Mouse (Mus musculus) hindbrain, embryonic 14.5 days (tissue): ENCODE data around the gene Rbp4. TPM values are rescaled to one million over a fixed set of nuclear protein-coding genes. Genes with fewer than 3 reads are reported as not detected.

Source experiments
- ATAC-seq: fragments of 200-750 bp; cut with Nextera tagmentation; 2 replicates; pipeline ENCODE4 v1.8.0; 2017; ENCODE audit warnings: moderate number of reproducible peaks, mild to moderate bottlenecking, moderate TSS enrichment, moderate library complexity; ENCODE audit not compliant: low FRiP score
- DNase-seq: peaks from one replicate; pipeline ENCODE4 v3.0.0-alpha.2; 2015; ENCODE audit warnings: low spot score
- H3K27ac ChIP-seq: fragments of 300-500 bp; sonication (generic); 2 replicates; pipeline ENCODE4 v1.5.1; 2014; ENCODE audit warnings: mild to moderate bottlenecking, moderate library complexity
- H3K27me3 ChIP-seq: fragments of 300-500 bp; sonication (generic); 2 replicates; pipeline ENCODE4 v1.6.1; 2014; ENCODE audit warnings: mild to moderate bottlenecking, low read length, mixed read lengths; ENCODE audit not compliant: control insufficient read depth, insufficient read depth
- H3K36me3 ChIP-seq: fragments of 300-500 bp; sonication (generic); replicated peaks from 2 replicates; pipeline ENCODE4 v1.6.1; 2014; ENCODE audit not compliant: control insufficient read depth, insufficient read depth
- H3K4me1 ChIP-seq: fragments of 300-500 bp; sonication (generic); replicated peaks from 2 replicates; pipeline ENCODE4 v1.6.1; 2014; ENCODE audit warnings: antibody characterized with exemption, low read length, mixed read lengths; ENCODE audit not compliant: control insufficient read depth, insufficient read depth
- H3K4me2 ChIP-seq: fragments of 300-500 bp; sonication (generic); replicated peaks from 2 replicates; pipeline ENCODE4 v1.6.1; 2014; ENCODE audit warnings: mild to moderate bottlenecking, moderate library complexity
- H3K4me3 ChIP-seq: fragments of 300-500 bp; sonication (generic); replicated peaks from 2 replicates; pipeline ENCODE4 v1.5.1; 2014; ENCODE audit warnings: mild to moderate bottlenecking, low read length
- H3K9ac ChIP-seq: fragments of 300-500 bp; sonication (generic); 2 replicates; pipeline ENCODE4 v1.6.1; 2014
- H3K9me3 ChIP-seq: fragments of 300-500 bp; sonication (generic); 2 replicates; pipeline ENCODE4 v1.6.1; 2016; ENCODE audit warnings: low read length; ENCODE audit not compliant: control insufficient read depth
- WGBS: fragments of 180-500 bp; shearing (Covaris S2); extraction: QIAGEN DNeasy Blood & Tissue Kit; methylation state at CpG from one replicate; pipeline ENCODE4 v1.1.7; 2014; 5-methylcytosine and 5-hydroxymethylcytosine counted together
- polyA plus RNA-seq: library from polyadenylated mRNA; unstranded; fragments of >200 nt; fragmentation: Nextera tagmentation; extraction: Ambion mirVana; gene quantifications from 2 replicates; pipeline ENCODE4 v1.2.1, GENCODE M21; 2014

The Rbp4 gene
- polyA plus RNA-seq, 1 experiment from 2014 or later = 9.3 TPM

GRCm38 (mm10) chr19:38124401-38125218 is 471 bp downstream of the Rbp4 start:
- Histone ChIP-seq H3K27me3 (peaks cover 23% of the 10 kb centered on the region), H3K27ac (no peak overlapping the region), H3K4me2 (peak overlapping the region; percentile 74), H3K4me3 (peak overlapping the region; percentile 49), H3K4me1 (no peaks in the 10 kb centered on the region), H3K36me3 (no peaks in the 10 kb centered on the region), H3K9me3 (no peaks in the 10 kb centered on the region), H3K9ac (peak overlapping the region; percentile 51)
- DNase-seq (no peak), ATAC-seq (peak; percentile 75)
- 1% methylated on average over 74 of the region's 77 CpGs for WGBS

- WGBS = 30% methylated on average over 9 of the region's 9 CpGs
- Histone ChIP-seq H3K4me3 (peak overlapping the region; percentile 49), H3K4me1 (no peaks in the 10 kb centered on the region), H3K36me3 (no peaks in the 10 kb centered on the region), H3K27ac (no peak overlapping the region), H3K27me3 (peaks cover 23% of the 10 kb centered on the region), H3K4me2 (peak overlapping the region; percentile 74), H3K9me3 (no peaks in the 10 kb centered on the region), H3K9ac (no peak overlapping the region)
- DNase-seq = no peak
- no peak for ATAC-seq
Observed at GRCm38 (mm10) chr19:38123921-38124320, 1.2 kb downstream of the Rbp4 start.

- no peak overlapping the region for H3K27ac ChIP-seq
- 86% methylated on average over 5 of the region's 5 CpGs for WGBS
- no peaks in the 10 kb centered on the region for H3K36me3 ChIP-seq
- H3K9me3 ChIP-seq = no peaks in the 10 kb centered on the region
- no peak overlapping the region for H3K9ac ChIP-seq
- H3K4me1 ChIP-seq = no peaks in the 10 kb centered on the region
- H3K4me3 ChIP-seq = no peak overlapping the region
- peaks cover 16% of the 10 kb centered on the region for H3K27me3 ChIP-seq
- no peak overlapping the region for H3K4me2 ChIP-seq
- DNase-seq (no peak), ATAC-seq (no peak)
Observed at GRCm38 (mm10) chr19:38120123-38120760, 4.8 kb downstream of the Rbp4 start.

GRCm38 (mm10) chr19:38114834-38115491 is 10.1 kb downstream of the Rbp4 start:
- Histone ChIP-seq H3K4me1 (no peaks in the 10 kb centered on the region), H3K27ac (no peak overlapping the region), H3K9ac (no peak overlapping the region), H3K27me3 (no peaks in the 10 kb centered on the region), H3K36me3 (no peaks in the 10 kb centered on the region), H3K4me3 (no peak overlapping the region), H3K4me2 (no peak overlapping the region), H3K9me3 (no peaks in the 10 kb centered on the region)
- DNase-seq (no peak), ATAC-seq (no peak)
- WGBS = 89% methylated on average over 7 of the region's 7 CpGs

GRCm38 (mm10) chr19:38112575-38112974 is 12.5 kb downstream of the Rbp4 start:
- no peak overlapping the region for H3K4me3 ChIP-seq
- no peak for ATAC-seq
- WGBS = 51% methylated on average over 4 of the region's 4 CpGs
- no peak overlapping the region for H3K9ac ChIP-seq
- H3K9me3 ChIP-seq = no peaks in the 10 kb centered on the region
- H3K27ac ChIP-seq = no peak overlapping the region
- no peaks in the 10 kb centered on the region for H3K4me1 ChIP-seq
- H3K27me3 ChIP-seq = no peaks in the 10 kb centered on the region
- no peaks in the 10 kb centered on the region for H3K36me3 ChIP-seq
- no peak for DNase-seq
- no peak overlapping the region for H3K4me2 ChIP-seq

- 84% methylated on average over 8 of the region's 8 CpGs for WGBS
- no peaks in the 10 kb centered on the region for H3K9me3 ChIP-seq
- no peak overlapping the region for H3K4me3 ChIP-seq
- DNase-seq = no peak
- no peak for ATAC-seq
- H3K4me1 ChIP-seq = no peaks in the 10 kb centered on the region
- no peaks in the 10 kb centered on the region for H3K27me3 ChIP-seq
- no peaks in the 10 kb centered on the region for H3K36me3 ChIP-seq
- H3K27ac ChIP-seq = no peak overlapping the region
- H3K4me2 ChIP-seq = no peak overlapping the region
- no peak overlapping the region for H3K9ac ChIP-seq
Observed at GRCm38 (mm10) chr19:38111056-38111455, 14.0 kb downstream of the Rbp4 start.

GRCm38 (mm10) chr19:38109506-38110242 is 15.4 kb downstream of the Rbp4 start:
- no peaks in the 10 kb centered on the region for H3K9me3 ChIP-seq
- no peak for ATAC-seq
- no peaks in the 10 kb centered on the region for H3K27me3 ChIP-seq
- H3K36me3 ChIP-seq = no peaks in the 10 kb centered on the region
- 96% methylated on average over 15 of the region's 15 CpGs for WGBS
- H3K4me2 ChIP-seq = no peak overlapping the region
- no peak overlapping the region for H3K4me3 ChIP-seq
- no peak for DNase-seq
- H3K27ac ChIP-seq = no peak overlapping the region
- no peaks in the 10 kb centered on the region for H3K4me1 ChIP-seq
- no peak overlapping the region for H3K9ac ChIP-seq

GRCm38 (mm10) chr19:38107871-38108270 is 17.2 kb downstream of the Rbp4 start:
- ATAC-seq = no peak
- WGBS = 90% methylated on average over 4 of the region's 4 CpGs
- no peaks in the 10 kb centered on the region for H3K36me3 ChIP-seq

More at GRCm38 (mm10) chr19:38107871-38108270, 17.2 kb downstream of the Rbp4 start:
- H3K27ac ChIP-seq = no peak overlapping the region
- no peak overlapping the region for H3K9ac ChIP-seq
- H3K27me3 ChIP-seq = no peaks in the 10 kb centered on the region
- H3K4me3 ChIP-seq = no peak overlapping the region
- no peaks in the 10 kb centered on the region for H3K4me1 ChIP-seq
- no peaks in the 10 kb centered on the region for H3K9me3 ChIP-seq
- no peak for DNase-seq
- no peak overlapping the region for H3K4me2 ChIP-seq
